Mouse (Mus musculus) ES-E14 (cell line): ENCODE measurements around the gene Smpd1. TPM values are rescaled to one million over a fixed set of nuclear protein-coding genes. Genes with fewer than 3 reads are reported as not detected.

ENCODE experiments used
- DNase-seq: peaks from one replicate; pipeline ENCODE4 v3.0.0-alpha.2; 2013; ENCODE audit warnings: low read depth, low spot score
- H3K27ac ChIP-seq: 2 replicates; pipeline ENCODE4 v1.5.1; 2012; ENCODE audit warnings: low read depth, mild to moderate bottlenecking, low read length, moderate library complexity, mixed read lengths; ENCODE audit not compliant: poor library complexity, insufficient read depth, severe bottlenecking
- H3K36me3 ChIP-seq: 2 replicates; pipeline ENCODE4 v1.6.1; 2012; ENCODE audit warnings: mild to moderate bottlenecking, low read length, moderate library complexity, mixed read lengths; ENCODE audit not compliant: control insufficient read depth, poor library complexity, insufficient read depth, severe bottlenecking
- H3K4me1 ChIP-seq, 2 experiments: fragments of 150-350 bp in 1 of 2; sonication (generic) in 1 of 2; 2 replicates each; pipeline ENCODE4 v1.6.1; 2012; ENCODE audit warnings: low read length in 2 of 2, mild to moderate bottlenecking in 1 of 2, mixed read lengths in 1 of 2; ENCODE audit not compliant: control insufficient read depth in 2 of 2, insufficient read depth in 2 of 2, poor library complexity in 1 of 2
- H3K4me3 ChIP-seq, 2 experiments: fragments of 150-350 bp in 1 of 2; sonication (generic) in 1 of 2; 2 replicates each; pipeline ENCODE4 v1.5.1; 2012; ENCODE audit warnings: low read length in 2 of 2, low read depth in 1 of 2, mild to moderate bottlenecking in 1 of 2, mixed read lengths in 1 of 2; ENCODE audit not compliant: insufficient read depth in 1 of 2, poor library complexity in 1 of 2, severe bottlenecking in 1 of 2
- H3K9ac ChIP-seq: 2 replicates; pipeline ENCODE4 v1.6.1; 2012; ENCODE audit warnings: low read depth, mild to moderate bottlenecking, low read length, mixed read lengths; ENCODE audit not compliant: poor library complexity, insufficient read depth, severe bottlenecking
- H3K9me3 ChIP-seq: fragments of 150-350 bp; sonication (generic); 2 replicates; pipeline ENCODE4 v1.6.1; 2012; ENCODE audit warnings: low read depth, mild to moderate bottlenecking, low read length; ENCODE audit not compliant: control insufficient read depth, insufficient read depth
- CHD2 ChIP-seq: IDR thresholded peaks from 2 replicates; pipeline ENCODE4 v1.6.1; 2014; ENCODE audit warnings: mild to moderate bottlenecking, low read depth, low read length, inconsistent platforms
- HCFC1 ChIP-seq: IDR thresholded peaks from 2 replicates; pipeline ENCODE4 v1.6.1; 2012; ENCODE audit warnings: low read length, inconsistent platforms, borderline replicate concordance; ENCODE audit not compliant: insufficient read depth
- MAFK ChIP-seq: IDR thresholded peaks from 2 replicates; pipeline ENCODE4 v1.6.1; 2014; ENCODE audit warnings: mild to moderate bottlenecking, low read depth, low read length, inconsistent platforms; ENCODE audit not compliant: insufficient read depth
- ZC3H11A ChIP-seq: IDR thresholded peaks from 2 replicates; pipeline ENCODE4 v1.6.1; 2012; ENCODE audit warnings: low read depth, mild to moderate bottlenecking, inconsistent platforms, low read length, borderline replicate concordance
- ZNF384 ChIP-seq: IDR thresholded peaks from 2 replicates; pipeline ENCODE4 v1.6.1; 2012; ENCODE audit warnings: low read depth, low read length, inconsistent platforms
- in situ Hi-C, 2 experiments: fragments of 600-800 bp; cut with MboI; formaldehyde crosslinking; loops; one replicate each; pipeline ENCODE4 v1.15.1; 2025; ENCODE audit warnings: low sequenced_read_pairs in 2 of 2, inconsistent platforms in 1 of 2; ENCODE audit not compliant: unreplicated experiment in 2 of 2
- total RNA-seq: library from RNA; depleted of rRNA; stranded (reverse); fragments of 300-350 nt; gene quantifications from 2 replicates; pipeline ENCODE4 v1.2.3, GENCODE M21; 2012

Gene Smpd1
- total RNA-seq, 1 experiment, result 22.8 TPM

DNA sequence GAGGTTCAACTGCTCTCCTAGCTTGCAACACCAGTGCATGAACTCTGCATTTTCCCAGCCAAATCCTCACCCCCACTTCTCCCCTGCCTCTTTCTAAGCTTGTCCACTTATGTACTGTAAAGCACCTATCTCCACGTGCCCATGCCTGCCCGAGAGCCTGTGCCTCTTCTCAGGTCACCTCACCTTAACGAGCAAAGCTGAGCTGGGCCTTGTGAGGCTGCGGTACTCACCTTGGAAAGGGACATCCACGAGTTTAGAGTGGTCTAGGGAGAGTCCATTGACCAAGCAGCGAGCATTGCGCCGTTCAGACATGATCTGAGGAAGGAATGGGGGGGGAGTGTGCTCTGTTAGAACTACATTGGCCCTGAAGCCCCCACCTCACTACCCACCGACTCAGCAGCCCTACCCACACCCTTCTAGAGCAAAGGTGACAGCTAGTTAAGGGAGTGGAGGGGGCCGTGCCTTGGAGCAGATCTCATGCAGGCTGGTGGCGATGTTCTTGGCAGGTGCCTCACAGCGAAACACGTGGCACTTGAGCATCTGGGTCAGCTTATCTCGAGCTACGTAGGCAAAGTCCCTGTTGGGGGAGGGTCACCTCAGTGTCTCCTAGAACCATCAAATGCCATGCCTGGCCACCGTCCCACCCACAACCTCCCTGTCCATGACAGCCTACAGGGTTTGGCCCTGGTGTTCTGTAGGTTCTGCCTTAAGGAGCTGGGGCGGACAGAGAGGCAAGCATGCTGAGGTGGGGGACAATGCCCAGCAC lies 11.1 kb downstream of the Smpd1 start:
- DNase-seq, result no peak
- in situ Hi-C loops, result no loop called here
- Histone ChIP-seq H3K4me1 (peaks cover 0 to 7% of the 10 kb centered on the region in 2 experiments; a peak in 1 of 4 replicates), H3K27ac (no peak overlapping the region), H3K9ac (no peak overlapping the region), H3K36me3 (no peaks in the 10 kb centered on the region), H3K4me3 (no peak overlapping the region), H3K9me3 (no peaks in the 10 kb centered on the region)
- TF ChIP-seq MAFK (no peak), ZNF384 (no peak), HCFC1 (no peak), ZC3H11A (no peak), CHD2 (no peak)

DNA sequence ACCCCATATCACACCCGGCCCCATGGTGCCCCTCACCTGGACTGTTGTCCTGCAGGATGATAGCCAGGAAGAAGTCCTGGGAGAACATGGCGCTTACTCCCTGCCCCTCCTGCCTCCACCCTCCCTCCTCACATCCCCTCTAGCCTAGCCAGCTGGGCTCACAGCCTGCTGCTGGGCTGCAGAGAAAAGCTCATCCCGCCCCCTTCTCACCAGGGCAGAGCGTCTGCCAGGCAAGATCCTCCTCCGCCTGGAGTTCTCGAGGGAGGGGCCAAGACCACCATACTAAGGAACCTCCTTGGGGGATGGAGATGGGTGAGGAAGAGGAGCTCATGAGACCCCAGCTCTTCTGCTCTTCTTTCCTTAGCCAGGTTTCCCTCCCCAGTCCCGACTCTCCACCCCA lies 14.4 kb downstream of the Smpd1 start:
- no peak for DNase-seq
- Histone ChIP-seq H3K9me3 (no peaks in the 10 kb centered on the region), H3K4me3 (no peak overlapping the region), H3K9ac (no peak overlapping the region), H3K27ac (no peak overlapping the region), H3K36me3 (peaks cover 2% of the 10 kb centered on the region; the same call in 1 of the 2 replicates), H3K4me1 (peaks cover 0 to 7% of the 10 kb centered on the region in 2 experiments; a peak in 1 of 4 replicates)
- in situ Hi-C loops, result no loop called here
- no peak for TF ChIP-seq MAFK

DNA sequence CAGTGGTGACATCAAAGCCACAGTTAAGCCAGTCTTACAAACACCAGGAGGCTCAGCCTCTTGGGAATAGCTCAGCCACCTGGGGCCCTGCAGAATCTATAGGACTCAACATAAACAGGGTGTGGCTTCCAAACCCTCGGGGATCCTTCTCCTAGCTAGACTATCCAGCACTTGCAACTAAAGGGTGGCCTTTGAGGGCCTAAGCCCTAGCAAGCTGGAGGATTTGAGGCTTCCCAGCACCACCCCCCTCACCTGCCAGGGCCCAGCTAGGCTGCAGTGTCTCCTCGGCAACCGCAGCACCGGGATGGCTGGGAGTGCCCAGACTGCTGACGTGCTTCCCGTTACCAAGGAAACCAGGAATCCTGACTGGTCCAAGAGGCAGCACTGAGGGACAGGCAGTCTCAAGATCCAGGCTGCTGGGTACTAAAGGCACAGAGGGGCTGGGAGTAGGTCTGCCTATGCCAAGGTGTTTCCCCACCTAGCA lies 14.9 kb downstream of the Smpd1 start:
- no peak overlapping the region for H3K9ac ChIP-seq

DNA sequence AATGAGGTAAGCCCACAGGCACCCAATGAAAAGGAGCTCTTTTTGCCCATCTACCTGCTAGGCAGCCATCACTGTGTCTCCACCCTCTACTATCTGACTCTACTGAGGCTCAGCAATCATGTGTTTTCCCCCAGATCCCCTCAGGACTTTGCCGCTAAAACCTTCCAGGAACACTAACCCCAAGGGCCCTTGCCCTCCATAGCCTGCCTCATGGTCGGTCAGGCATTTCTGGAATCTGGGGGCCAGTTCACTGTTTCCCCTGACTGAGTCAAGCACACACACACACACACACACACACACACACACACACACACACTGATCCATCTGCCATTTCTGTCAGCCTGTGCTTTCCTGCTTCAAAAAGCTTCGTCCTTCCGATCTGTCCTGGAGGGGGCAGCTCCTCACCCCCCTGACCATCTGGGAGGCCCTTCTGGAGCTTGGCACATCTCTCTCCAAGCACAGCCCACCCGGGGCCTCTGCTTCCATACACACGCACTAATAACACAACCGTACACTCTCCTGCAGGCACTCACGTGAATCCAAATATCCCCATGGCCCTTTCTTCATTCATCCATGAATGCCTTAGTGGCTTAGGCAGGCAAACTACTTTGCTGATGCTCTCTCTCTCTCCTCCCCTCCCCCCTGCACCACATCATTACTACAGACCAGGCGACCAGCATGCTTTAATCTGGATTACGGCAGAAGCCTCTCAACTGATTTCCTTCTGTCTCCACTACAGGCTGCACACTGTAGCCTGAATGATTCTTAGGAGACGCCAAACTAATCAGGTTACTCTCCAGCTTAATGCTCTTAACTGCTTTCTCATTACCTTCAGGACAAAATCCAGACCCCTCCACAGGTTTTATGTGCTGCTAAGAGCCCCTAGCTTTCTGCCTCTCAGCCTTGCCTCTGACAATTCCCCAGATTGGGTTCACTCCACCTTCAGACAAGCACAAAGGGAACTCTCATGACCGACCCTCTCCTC lies 15.6 kb downstream of the Smpd1 start:
- Histone ChIP-seq H3K27ac (no peak overlapping the region), H3K36me3 (peaks cover 2% of the 10 kb centered on the region; the same call in 1 of the 2 replicates), H3K9ac (no peak overlapping the region), H3K9me3 (no peaks in the 10 kb centered on the region), H3K4me1 (peaks cover 0 to 7% of the 10 kb centered on the region in 2 experiments; a peak in 1 of 4 replicates), H3K4me3 (no peak overlapping the region)
- no peak for DNase-seq
- in situ Hi-C loops, result no loop called here
- TF ChIP-seq MAFK, result no peak

More for the DNA sequence above, 14.9 kb downstream of the Smpd1 start:
- Histone ChIP-seq H3K36me3 (peaks cover 2% of the 10 kb centered on the region; the same call in 1 of the 2 replicates), H3K4me1 (peaks cover 0 to 7% of the 10 kb centered on the region in 2 experiments; a peak in 1 of 4 replicates), H3K4me3 (no peak overlapping the region), H3K27ac (no peak overlapping the region), H3K9me3 (no peaks in the 10 kb centered on the region)
- TF ChIP-seq ZC3H11A (no peak), CHD2 (no peak)
- no peak for DNase-seq
- in situ Hi-C loops, result no loop called here
